Mouse (Mus musculus): ENCODE data around the gene Olfr243. TPM values are rescaled to one million over a fixed set of nuclear protein-coding genes. Genes with fewer than 3 reads are reported as not detected.
"Not testable (repeated sequence)": the region's sequence is repeated elsewhere in the genome, so short reads cannot be mapped to it uniquely, and the experiment has no call there.

Olfr243 gene
- polyA plus RNA-seq (2012; rRNA removed): not detected in 2 replicates

- H3K36me3 ChIP-seq (ENCODE audit: control insufficient read depth, insufficient read depth, low read length): no peaks in the 10 kb centered on the region
- no peak within 1 kb of the TSS for H3K4me3 ChIP-seq (ENCODE audit: low read depth, low read length)
- H3K4me1 ChIP-seq (ENCODE audit: control insufficient read depth, insufficient read depth, insufficient read length, low read length): no peaks in the 10 kb centered on the region
- no peaks in the 10 kb centered on the region for H3K27me3 ChIP-seq (ENCODE audit: control insufficient read depth, insufficient read depth, low read length)
- TF ChIP-seq CTCF (IDR thresholded peaks at IDR 0.05; ENCODE audit: extremely low read depth, insufficient read length, insufficient replicate concordance, low read depth, low read length) (no peak), POLR2A (IDR thresholded peaks at IDR 0.05; ENCODE audit: low read depth, low read length) (no peak)
- H3K27ac ChIP-seq (ENCODE audit: insufficient read depth, low read depth, low read length): no peak within 1 kb of the TSS
These were observed at the start of gene Olfr243 for GRCm38 (mm10) chr7:103714371-103714770. TSS of gene Olfr243 (plus strand) at chr7:103714671.

DNA sequence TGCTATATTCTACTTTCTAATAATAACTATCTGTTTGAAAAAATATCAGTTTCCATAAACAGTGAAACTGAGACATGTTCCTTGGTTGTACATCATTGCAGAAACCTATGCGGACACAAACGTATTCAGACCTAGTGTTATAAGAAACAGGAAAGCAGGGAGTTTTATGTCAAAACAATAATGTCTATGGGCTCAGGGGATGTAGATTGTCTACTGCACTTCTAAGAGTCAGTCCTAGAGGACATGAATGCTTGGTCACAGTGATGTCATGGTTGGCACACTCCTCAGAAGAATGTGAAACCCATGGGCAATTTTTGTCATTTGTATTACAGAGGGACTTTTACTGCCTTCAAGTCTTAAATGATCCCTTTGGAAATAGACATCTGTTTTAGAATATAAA, 43.4 kb upstream of the Olfr243 start, which contains the start of gene Olfr624:
Olfr624 (minus strand) TSS at position 101 of the 400 bp plus-strand sequence.
- Histone ChIP-seq H3K4me3 (ENCODE audit: low read depth, low read length) (no peak within 1 kb of the TSS), H3K27me3 (ENCODE audit: control insufficient read depth, insufficient read depth, low read length) (no peaks in the 10 kb centered on the region), H3K27ac (ENCODE audit: insufficient read depth, low read depth, low read length) (no peak within 1 kb of the TSS), H3K4me1 (ENCODE audit: control insufficient read depth, insufficient read depth, insufficient read length, low read length) (no peaks in the 10 kb centered on the region), H3K36me3 (ENCODE audit: control insufficient read depth, insufficient read depth, low read length) (no peaks in the 10 kb centered on the region)
- TF ChIP-seq CTCF (IDR thresholded peaks at IDR 0.05; ENCODE audit: extremely low read depth, insufficient read length, insufficient replicate concordance, low read depth, low read length) (no peak), POLR2A (IDR thresholded peaks at IDR 0.05; ENCODE audit: low read depth, low read length) (no peak)
- 90% methylated on average over 2 of the region's 2 CpGs for WGBS

GRCm38 (mm10) chr7:103682420-103682819, 32.1 kb upstream of the Olfr243 start, which contains the start of gene Olfr625-ps1:
TSS of gene Olfr625-ps1 (plus strand) at chr7:103682720.
- no peak for TF ChIP-seq CTCF (IDR thresholded peaks at IDR 0.05; ENCODE audit: extremely low read depth, insufficient read length, insufficient replicate concordance, low read depth, low read length)
- TF ChIP-seq POLR2A (IDR thresholded peaks at IDR 0.05; ENCODE audit: low read depth, low read length): no peak
- Histone ChIP-seq H3K4me1 (ENCODE audit: control insufficient read depth, insufficient read depth, insufficient read length, low read length) (no peaks in the 10 kb centered on the region), H3K27ac (ENCODE audit: insufficient read depth, low read depth, low read length) (no peak within 1 kb of the TSS), H3K36me3 (ENCODE audit: control insufficient read depth, insufficient read depth, low read length) (no peaks in the 10 kb centered on the region), H3K4me3 (ENCODE audit: low read depth, low read length) (no peak within 1 kb of the TSS), H3K27me3 (ENCODE audit: control insufficient read depth, insufficient read depth, low read length) (no peaks in the 10 kb centered on the region)

- WGBS: 83% methylated on average over 4 of the region's 4 CpGs
- H3K27me3 ChIP-seq (ENCODE audit: control insufficient read depth, insufficient read depth, low read length): no peaks in the 10 kb centered on the region
- no peaks in the 10 kb centered on the region for H3K36me3 ChIP-seq (ENCODE audit: control insufficient read depth, insufficient read depth, low read length)
- no peak for TF ChIP-seq CTCF (IDR thresholded peaks at IDR 0.05; ENCODE audit: extremely low read depth, insufficient read length, insufficient replicate concordance, low read depth, low read length)
- no peak for TF ChIP-seq POLR2A (IDR thresholded peaks at IDR 0.05; ENCODE audit: low read depth, low read length)
- no peak overlapping the region for H3K27ac ChIP-seq (ENCODE audit: insufficient read depth, low read depth, low read length)
- no peak overlapping the region for H3K4me3 ChIP-seq (ENCODE audit: low read depth, low read length)
- no peaks in the 10 kb centered on the region for H3K4me1 ChIP-seq (ENCODE audit: control insufficient read depth, insufficient read depth, insufficient read length, low read length)
These were observed 15.0 kb upstream of the Olfr243 start for GRCm38 (mm10) chr7:103699469-103699868.

DNA sequence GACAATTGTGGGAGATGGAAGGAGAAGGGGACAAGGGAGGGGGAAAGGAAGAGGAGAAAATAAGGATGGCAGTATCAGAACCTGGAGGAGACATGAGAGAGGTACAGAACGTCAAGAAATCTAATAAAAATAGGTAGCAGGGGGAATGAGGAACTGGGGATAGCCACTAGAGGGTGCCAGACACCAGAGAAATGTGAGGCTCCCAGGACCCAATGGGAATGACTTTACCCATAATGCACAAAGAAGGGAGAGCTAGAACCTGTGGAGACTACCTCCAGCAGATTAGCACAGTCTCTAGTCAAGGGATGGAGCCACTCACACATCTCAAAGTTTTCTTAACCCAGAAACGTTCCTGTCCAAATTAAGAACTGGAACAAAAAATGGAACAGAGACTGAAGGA, 2.4 kb upstream of the Olfr243 start:
- no peak for TF ChIP-seq CTCF (IDR thresholded peaks at IDR 0.05; ENCODE audit: extremely low read depth, insufficient read length, insufficient replicate concordance, low read depth, low read length)

DNA sequence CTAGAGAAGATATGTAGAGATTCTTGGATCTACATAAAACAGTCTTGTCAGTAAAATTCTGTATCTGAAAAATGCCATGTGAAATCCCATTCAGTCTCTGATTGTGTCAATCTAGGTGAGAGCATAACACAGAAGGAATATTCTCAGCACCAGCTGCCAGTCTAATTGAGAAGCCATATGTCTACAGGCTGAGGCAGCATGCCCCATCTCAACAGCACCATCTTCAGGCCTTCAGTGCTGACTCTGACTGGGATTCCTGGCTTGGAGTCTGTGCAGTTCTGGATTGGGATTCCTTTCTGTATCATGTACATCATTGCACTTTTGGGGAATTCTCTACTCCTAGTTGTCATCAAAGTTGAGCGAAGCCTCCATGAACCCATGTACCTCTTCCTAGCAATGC, 1.9 kb downstream of the Olfr243 start:
- H3K4me1 ChIP-seq (ENCODE audit: control insufficient read depth, insufficient read depth, insufficient read length, low read length); H3K27me3 ChIP-seq (ENCODE audit: control insufficient read depth, insufficient read depth, low read length); H3K36me3 ChIP-seq (ENCODE audit: control insufficient read depth, insufficient read depth, low read length); H3K27ac ChIP-seq (ENCODE audit: insufficient read depth, low read depth, low read length); H3K4me3 ChIP-seq (ENCODE audit: low read depth, low read length): not testable (repeated sequence)
- 97% methylated on average over 1 of the region's 1 CpGs for WGBS

More for the DNA sequence above, 2.4 kb upstream of the Olfr243 start:
- WGBS: 31% methylated on average over 2 of the region's 2 CpGs
- Histone ChIP-seq H3K4me1 (ENCODE audit: control insufficient read depth, insufficient read depth, insufficient read length, low read length) (no peaks in the 10 kb centered on the region), H3K36me3 (ENCODE audit: control insufficient read depth, insufficient read depth, low read length) (no peaks in the 10 kb centered on the region), H3K27ac (ENCODE audit: insufficient read depth, low read depth, low read length) (no peak overlapping the region), H3K27me3 (ENCODE audit: control insufficient read depth, insufficient read depth, low read length) (no peaks in the 10 kb centered on the region), H3K4me3 (ENCODE audit: low read depth, low read length) (no peak overlapping the region)

GRCm38 (mm10) chr7:103730074-103730473, 15.6 kb downstream of the Olfr243 start, which contains the start of gene Olfr628:
TSS of gene Olfr628 (plus strand) at chr7:103730374.
- H3K36me3 ChIP-seq (ENCODE audit: control insufficient read depth, insufficient read depth, low read length): no peaks in the 10 kb centered on the region
- WGBS: 85% methylated on average over 1 of the region's 1 CpGs
- H3K27me3 ChIP-seq (ENCODE audit: control insufficient read depth, insufficient read depth, low read length): no peaks in the 10 kb centered on the region
- H3K27ac ChIP-seq (ENCODE audit: insufficient read depth, low read depth, low read length): no peak within 1 kb of the TSS
- no peak within 1 kb of the TSS for H3K4me3 ChIP-seq (ENCODE audit: low read depth, low read length)
- no peak for TF ChIP-seq POLR2A (IDR thresholded peaks at IDR 0.05; ENCODE audit: low read depth, low read length)
- TF ChIP-seq CTCF (IDR thresholded peaks at IDR 0.05; ENCODE audit: extremely low read depth, insufficient read length, insufficient replicate concordance, low read depth, low read length): no peak
- H3K4me1 ChIP-seq (ENCODE audit: control insufficient read depth, insufficient read depth, insufficient read length, low read length): no peaks in the 10 kb centered on the region

DNA sequence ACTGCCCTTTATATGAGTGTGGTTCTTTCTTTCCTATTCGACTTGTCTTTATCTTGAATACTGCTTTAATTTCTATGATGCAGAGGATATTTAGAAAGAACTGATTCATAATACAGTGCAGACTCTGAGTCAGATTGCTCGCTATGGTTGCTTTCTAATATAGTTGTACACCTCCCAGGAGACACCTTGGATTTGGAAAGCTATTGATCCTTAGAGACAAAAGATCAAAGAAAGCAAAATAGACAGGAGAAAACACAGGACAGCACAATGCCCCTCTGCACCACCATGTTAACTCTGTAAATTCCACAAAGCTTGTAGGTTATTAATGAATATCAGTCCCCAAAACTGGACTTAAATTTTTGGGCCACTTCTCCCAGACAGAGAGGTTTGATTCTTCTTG, 30.4 kb downstream of the Olfr243 start, which contains the start of gene Olfr629:
Olfr629 (minus strand) TSS at position 101 of the 400 bp plus-strand sequence.
- Histone ChIP-seq H3K36me3 (ENCODE audit: control insufficient read depth, insufficient read depth, low read length) (no peaks in the 10 kb centered on the region), H3K4me3 (ENCODE audit: low read depth, low read length) (no peak within 1 kb of the TSS), H3K27ac (ENCODE audit: insufficient read depth, low read depth, low read length) (no peak within 1 kb of the TSS), H3K4me1 (ENCODE audit: control insufficient read depth, insufficient read depth, insufficient read length, low read length) (no peaks in the 10 kb centered on the region), H3K27me3 (ENCODE audit: control insufficient read depth, insufficient read depth, low read length) (no peaks in the 10 kb centered on the region)
- WGBS: 70% methylated on average over 2 of the region's 2 CpGs
- no peak for TF ChIP-seq POLR2A (IDR thresholded peaks at IDR 0.05; ENCODE audit: low read depth, low read length)
- TF ChIP-seq CTCF (IDR thresholded peaks at IDR 0.05; ENCODE audit: extremely low read depth, insufficient read length, insufficient replicate concordance, low read depth, low read length): no peak

Data from small intestine, adult 2 months (tissue).